Comparison of ENCODE assay signal across 2 mouse cellular contexts in the genomic region with DNA sequence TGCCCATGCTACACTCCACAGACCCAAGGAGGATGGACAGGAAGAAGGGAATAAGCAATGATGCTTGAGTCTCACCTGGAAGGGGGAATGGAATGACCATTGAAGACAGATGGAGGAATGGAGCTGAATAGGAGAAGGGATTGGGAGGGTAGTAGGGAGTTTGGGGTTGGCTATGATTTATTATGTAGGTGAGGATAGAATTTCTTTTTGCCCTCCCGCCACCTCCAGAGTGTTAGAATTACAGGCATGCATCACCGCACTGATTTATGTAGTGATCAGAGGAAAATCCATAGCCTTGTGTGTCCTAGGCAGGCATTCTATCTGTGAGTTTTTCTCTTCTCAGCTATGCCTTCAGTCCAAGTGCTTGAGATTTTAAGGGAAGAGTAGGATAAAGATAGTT. TPM values are rescaled to one million over a fixed set of nuclear protein-coding genes. Genes with fewer than 3 reads are reported as not detected.
"Had no signal": no experiment of that assay in that cellular context is flagged by ENCODE, and none has a peak within 500 bp of the region (broad histone marks: within the 10 kb centered on the region; RNA-seq: fewer than 3 reads in every experiment).

No protein-coding gene starts in this region.

RNA-seq across cellular contexts. Expression of a gene that starts 36.8 kb away (rescaled TPM):
- polyA plus RNA-seq: inflammation-experienced regulatory T-cells, adult 6 months; kidney, adult 2 months had no signal
